Mouse (Mus musculus): ENCODE data around the gene Rem1.

Gene Rem1

DNA sequence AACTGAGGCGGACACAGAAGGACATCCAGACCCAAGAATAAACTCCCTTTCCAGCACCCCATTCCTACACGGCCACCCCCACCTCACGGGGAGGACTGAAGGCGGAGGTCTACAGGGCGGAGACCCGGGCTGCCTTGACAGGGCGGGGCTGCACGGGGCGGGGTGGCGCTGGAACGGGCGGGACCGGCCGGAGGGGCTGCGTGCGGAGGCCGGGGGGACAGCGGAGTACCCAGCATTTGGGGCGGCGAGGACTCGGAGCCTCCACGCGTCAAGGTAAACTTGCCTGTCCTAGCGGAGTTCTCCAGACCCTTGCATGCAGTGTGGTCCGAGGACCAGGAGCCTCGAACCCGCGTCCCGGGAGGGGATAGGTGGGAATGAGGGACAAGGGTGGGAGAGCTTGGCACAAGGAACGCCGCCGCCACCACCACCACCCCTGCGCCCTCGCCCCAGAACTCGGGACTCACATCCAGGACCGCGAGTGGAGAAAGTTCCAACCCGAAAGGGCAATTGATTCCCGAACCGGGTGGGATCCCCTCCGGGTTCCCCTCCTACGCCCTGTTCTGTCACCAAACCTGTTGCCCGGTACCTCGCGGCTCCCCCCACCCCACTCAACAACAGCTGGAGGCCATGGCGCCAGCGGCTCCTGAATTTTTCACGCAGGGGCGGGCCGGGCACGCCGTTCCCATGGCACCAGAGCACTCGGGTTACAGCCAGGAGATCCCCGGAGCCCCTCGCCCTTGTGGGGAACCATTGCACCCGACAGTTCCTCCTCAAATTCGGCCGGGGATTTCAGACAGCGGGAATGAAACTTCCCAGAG is at the start of gene Rem1:
TSS of gene Rem1 (plus strand) at position 178 of the 818 bp plus-strand sequence.
- no peak for DNase-seq

DNA sequence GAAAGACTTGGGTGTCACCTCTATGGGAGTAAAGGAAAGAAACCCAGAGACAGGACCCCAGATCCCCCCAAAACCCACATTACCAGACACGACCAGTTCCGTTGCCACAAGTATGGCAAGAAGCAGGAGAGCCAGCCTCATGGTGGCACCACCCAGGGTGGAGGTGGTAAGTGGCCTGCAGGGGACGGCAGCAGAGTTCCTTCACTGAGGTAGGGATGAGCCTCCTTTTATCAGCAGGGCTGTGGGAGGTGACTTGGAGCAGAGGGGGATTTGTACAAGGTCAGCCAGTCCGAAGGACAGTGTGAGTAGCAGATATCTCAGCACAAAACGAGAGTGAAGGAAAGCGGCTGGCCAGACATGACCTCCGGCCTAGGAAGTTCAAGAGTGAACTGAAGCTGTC is 46.6 kb upstream of the Rem1 start, which contains the start of gene Defb19:
TSS of gene Defb19 (minus strand) at position 206 of the 400 bp plus-strand sequence.
- no peak for DNase-seq

DNA sequence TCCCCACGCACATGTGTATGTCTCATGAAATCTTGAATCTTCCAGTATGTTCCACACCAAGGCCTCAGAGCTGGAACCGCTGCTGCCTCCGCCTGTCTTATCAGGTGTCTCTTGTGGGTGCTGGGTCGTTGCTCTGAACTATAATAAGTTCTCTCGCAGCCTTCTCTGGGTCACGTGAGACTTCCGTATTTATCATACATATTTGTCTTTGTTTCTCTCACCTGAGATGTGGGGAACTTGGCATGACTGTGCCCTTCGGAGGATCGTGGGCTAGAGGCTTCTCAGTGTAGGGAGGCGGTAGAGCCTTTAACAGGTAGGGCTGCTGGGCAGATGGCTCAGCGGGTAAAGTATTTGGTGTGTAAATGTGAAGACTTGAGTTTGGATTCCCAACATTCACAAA is 46.1 kb upstream of the Rem1 start:
- no peak for DNase-seq

DNA sequence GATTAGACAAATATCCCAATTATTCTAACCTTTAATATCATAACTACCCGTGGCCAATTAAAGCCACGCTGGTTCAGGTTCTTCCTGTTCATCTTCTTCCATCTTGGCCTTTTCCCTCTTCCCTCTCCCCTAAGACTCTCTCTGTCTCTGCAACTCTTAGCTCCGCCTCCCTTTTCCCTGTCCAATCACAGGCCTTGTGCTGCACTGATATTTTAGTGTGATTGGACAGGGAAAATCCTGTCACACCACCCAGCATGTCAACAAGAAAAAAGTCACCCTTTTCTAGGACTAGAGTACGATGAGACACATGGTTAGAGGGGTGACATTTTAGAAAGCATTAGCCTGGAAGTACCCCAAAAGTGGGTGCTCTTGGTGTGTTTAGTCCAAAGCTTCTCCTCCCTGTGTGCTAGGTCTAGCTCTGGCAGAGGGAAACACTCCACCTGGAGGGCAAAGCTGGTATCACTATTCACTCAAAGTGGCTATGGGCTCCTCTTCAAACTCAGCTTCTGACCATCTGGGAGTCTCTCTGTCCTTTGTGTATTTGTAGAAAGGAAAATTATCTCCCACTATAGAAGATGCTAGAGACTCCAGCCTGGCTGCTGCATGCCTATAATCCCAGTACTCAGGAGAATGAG is 39.7 kb upstream of the Rem1 start:
- peak; percentile 29 to 39 for DNase-seq

DNA sequence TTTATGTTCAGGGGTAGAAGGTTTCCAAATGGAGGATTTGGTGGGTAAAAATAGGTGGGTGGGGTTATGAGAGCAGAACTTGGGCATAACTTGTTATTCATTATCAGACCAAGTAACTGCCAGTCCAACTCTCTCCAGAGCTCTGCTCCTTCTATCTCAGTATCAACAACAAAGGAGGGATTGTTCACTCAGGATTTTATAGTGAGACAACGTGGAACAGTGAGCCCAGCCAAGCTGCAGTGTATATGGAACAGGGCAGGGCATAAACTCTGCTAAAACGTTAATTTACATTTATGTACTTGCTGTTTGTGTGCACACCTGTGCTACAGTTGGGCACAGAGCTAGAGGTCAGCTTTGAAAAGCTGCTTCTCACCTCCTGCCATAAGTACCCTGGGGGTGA is 38.3 kb upstream of the Rem1 start:
- DNase-seq, result no peak

DNA sequence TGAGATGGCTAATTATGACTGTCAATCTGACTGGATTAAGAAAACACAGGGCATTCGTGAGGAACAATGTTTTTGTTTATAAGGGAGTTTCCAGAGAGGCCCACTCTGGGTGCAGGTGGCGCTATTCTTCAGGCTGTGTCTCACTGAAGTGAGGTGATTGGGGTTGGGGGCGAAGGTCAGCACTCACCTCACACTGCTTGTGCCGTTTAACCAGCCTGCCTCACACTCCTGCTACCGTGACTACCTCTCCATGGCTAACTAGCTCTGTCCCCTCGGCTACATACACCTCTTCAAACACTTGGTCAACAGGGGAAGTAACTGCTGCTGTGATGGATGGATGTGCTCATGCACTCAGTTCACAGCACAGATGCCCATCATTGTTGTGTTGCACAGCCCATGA is 37.7 kb upstream of the Rem1 start:
- no peak for DNase-seq

DNA sequence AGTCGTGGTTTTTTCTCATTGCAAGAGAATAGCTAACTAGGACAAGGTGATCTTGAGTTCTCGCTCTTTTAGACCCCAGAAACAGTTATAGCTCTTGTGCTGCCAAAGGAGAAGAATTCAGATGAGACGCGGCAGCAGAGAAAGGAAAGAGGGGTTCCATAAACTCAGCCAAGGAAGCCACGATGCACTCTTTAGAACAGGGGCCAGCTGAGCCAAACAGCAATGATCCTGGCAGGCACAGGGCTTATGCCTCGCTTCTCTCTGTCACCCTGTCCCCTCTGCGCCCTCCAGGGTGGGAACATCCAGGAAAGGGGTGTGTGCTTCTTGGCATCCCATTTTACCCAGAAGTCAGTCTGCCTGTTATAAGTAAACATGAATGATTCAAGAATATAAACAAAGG is 27.5 kb upstream of the Rem1 start, which contains the start of gene Defb45:
TSS of gene Defb45 (minus strand) at position 101 of the 400 bp plus-strand sequence.
- no peak for DNase-seq

DNA sequence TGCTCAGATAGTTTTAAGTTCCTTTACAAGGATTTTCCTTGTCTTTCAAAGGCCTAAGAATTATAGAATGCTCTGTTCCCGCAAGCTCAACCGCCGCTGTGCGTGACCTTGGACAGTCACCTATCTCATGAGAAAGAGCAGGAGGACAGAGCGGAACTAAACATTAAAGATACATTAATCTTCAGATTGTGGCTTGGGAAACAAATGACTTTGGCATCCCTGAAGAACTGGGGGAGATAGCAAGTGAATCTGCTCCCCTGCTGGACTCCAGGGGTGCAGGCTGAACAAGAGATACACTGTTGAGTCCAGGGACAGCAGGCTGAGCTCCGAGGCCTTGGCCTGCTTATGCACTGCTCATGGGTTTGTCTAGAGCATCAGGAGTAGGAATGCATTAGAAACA is 26.7 kb upstream of the Rem1 start:
- DNase-seq, result no peak

DNA sequence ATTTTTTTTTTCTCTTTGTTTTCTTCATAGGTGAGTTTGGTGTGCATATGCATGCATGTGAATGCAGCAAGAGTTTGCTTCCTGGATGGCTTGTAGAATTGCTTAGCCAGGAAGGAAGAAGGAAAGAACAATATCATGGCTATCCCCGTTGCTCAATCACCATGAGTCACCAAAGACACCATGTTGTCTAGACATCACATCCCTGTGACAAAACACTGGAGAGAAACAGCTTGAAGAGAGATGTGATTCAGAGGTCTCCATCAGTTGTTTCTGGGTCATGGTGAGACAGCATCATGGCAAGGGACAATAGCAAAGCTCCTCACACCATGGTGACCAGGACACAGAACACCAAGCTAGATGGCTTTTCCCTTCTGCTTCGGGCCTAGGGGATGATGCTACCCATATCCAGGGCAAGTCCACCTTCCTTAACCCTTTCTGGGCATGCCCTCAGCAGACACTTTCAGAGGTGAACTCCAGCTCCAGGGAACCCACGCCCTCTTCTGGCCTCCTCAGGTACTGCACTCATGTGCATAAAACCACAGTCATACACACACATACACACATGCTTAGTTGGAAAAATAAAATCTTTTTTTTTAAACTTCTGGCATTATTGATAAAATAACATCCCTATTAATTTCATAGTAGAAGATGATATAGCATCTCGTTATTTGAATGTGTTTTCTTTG is 25.3 kb upstream of the Rem1 start:
- DNase-seq, result no peak

DNA sequence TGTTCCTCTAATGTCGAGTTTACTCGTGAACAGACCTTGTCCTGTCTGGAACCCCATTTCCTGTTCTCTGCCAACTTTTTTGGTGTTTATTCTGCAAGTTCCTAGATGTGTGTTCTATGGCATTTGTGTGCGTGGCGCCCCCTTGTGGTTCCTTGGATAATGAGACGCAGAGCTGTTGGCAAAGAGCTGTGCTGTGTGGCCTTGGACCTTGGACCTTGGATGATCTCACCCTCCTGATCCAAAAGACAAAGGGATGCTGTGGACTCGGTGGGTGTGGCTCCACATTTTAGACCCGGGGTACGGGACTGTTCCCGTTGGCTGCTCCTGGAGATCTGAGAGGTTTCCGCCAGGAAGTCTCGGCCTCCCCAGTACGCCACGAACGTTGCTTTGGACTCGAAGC is 22.7 kb upstream of the Rem1 start, which contains the start of gene Defb36:
TSS of gene Defb36 (plus strand) at position 271 of the 400 bp plus-strand sequence.
- DNase-seq, result peak; percentile 40 to 43

DNA sequence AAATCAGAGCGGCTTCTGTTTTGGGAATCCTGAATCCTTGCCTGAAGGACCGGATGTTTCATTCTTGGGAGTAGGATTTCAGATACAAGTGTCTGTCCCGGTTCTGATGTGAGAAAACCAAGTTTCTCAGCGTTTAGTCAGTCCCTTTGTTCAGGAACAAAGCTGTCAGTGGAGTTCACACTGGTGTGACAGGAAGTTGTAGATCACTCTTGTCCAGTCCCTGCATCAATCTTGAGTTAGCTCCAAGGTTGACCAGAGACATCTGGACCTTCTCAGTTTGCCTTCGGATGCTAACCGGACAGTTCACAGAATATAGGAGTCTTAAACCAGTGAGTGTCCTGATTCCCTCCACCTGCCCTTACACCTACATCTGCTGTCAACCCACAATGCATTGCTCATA is 19.0 kb upstream of the Rem1 start:
- DNase-seq, result no peak

DNA sequence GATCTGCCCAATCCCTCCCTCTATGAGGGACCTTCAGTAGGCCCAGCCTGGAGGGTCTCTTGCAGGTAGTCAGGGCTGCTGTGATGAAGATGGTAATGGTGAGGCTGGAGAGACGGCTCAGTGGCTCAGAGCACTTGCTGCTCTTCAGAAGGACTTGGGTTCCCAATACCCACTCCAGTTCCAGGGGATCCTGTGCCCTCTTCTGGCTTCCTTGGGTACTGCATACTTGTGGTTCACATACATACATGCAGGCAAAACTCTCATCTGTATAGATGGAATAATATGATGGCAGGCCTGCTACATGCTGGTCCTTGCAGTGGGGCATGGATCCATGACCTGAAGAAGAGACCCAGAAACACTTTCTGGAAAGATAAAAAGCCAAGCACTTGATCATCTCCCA is 18.0 kb upstream of the Rem1 start:
- no peak for DNase-seq

DNA sequence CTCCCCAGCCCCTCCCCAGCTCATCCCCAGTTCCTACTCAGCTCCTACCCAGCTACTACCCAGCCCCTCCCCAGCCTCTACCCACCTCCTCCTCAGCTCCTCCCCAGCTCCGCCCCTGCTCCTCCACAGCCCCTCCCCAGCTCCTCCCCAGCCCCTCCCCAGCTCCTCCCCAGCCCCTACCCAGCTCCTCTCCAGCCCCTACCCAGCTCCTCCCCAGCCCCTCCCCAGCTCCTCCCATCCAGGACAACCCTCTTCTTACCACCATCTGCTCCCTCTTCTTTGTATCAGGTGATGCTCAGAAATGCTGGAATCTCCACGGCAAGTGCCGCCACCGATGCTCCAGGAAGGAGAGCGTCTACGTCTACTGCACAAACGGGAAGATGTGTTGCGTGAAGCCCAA is 14.6 kb upstream of the Rem1 start:
- DNase-seq, result peak; percentile 20 to 57

DNA sequence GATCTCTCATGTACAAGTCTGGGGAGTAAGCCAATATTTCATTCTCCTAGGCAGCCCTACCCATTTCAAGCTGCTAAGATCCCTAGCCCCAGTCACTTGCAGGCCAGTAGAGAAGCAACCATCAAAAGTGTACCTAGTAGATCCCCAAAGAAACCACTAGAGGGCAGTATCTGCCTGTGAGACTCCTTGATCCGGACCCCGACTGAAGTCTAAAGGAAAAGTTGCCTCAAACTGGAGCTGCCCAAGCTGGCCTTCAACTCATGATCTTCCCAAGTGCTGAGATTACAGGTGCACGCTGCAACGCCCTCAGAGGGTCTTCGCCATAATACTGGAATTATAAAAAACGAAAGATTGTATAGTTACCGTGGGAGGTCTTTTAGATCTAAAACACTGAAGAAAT is 11.2 kb upstream of the Rem1 start:
- DNase-seq, result peak; percentile 71 to 85

DNA sequence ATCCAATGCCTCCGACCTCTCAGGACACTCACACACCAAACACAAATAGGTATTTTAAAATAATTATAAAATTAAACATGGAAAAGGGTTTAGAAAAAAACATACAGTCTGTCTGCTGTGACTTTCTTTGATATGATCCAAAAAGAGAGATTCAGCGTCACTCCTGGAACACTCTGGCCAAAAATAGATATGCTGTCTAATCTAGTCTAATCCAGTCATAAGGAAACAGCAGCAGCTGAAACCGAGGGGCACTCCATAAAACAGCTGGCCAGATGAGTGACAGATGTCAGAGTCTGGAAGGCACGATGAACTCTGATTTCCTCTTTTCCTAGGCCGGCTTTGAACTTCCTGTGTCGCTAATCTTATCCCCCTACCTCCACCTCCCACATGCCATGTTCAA is 10.3 kb upstream of the Rem1 start:
- no peak for DNase-seq

DNA sequence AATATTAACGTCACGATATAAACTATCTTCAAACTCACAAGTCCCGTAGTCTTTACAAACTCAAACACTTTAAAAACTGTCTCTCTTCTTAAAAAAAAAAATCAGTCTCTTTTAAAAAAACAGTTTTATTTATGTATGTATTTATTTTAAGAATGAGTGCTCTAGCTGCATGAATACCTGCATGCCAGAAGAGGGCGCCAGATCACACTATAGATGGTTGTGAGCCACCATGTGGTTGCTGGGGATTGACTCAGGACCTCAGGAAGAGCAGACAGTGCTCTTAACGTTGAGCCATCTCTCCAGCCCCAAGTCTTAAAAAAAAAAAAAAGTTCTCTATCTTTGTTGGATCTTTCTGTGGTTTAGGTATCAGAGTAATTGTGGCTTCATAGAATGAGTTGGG is 9.4 kb upstream of the Rem1 start:
- peak in 1 of 2 experiments; percentile 38 for DNase-seq

DNA sequence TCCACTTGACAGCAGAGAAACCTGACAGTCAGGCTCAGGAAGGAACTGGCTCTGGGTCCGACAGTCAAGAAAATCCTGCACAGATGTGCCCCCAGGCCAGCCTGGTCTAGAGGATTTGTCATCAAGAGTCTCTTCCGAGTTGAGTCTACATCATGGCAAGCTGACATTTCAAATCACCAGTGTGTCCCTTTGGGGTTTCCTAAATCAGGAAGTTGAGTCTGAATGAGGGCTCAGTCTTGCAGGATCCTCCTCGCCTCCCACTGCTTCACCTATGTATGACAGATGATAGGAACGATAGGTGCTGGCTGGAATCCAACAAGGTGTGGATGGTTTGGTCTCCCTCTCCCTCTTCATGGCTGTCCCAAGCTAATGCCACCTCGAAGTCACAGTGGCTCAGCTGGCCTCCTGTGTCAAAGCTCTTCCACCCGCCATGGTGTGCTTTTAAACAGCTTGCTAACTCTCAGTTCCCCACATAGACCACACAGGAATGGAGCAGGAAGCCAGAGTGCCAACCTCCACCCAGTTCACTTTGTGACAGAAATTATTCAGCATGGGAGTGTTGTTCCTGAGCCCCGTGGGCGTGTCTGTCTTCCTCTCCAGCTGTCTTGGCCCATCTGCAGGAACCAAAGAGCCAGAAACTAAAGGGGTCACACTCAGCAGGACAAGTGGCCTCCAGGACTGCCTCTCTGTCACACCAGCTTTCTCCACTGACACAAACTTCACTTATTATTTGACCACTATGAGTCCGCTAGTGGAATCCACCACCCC is 6.2 kb upstream of the Rem1 start:
- no peak for DNase-seq

DNA sequence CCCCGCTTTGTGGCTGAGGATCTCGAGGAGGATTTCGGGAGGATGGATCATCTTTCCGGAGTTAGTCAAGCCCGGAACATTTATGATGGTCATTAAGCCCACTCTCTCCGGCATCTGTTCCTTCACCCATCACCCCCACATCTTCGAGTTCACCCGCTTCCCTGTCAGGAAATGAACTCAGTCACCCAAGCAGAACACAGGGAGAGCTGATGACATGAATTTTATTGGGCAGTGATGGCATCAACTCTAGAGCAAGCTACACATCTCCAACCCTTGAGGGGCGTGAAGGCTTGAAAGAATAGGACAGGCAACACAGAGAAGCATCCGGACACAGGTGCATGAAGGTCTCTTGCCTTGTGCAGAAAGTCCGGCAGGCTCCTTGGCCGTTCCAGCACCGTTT is 4.6 kb upstream of the Rem1 start:
- no peak for DNase-seq

DNA sequence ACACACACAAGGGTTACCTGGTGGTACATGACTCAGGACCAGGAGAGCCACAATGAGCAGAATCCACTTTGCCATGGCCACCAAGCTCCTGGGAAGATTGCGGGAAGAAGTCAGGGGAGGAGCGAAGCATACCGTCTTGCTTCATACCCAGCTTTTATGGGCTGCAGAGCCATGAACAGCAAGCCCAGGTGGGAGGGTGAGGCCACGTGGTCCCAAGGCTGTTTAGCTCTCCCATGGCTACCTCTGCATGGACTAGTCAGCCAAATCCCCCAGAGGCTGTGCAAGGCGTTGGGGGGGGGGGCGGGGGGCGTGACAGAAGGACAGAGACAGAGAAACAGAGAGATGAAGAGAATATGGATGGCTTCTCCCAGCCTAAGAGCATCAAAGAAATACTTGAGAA is 3.8 kb upstream of the Rem1 start, which contains the start of gene Defb25:
TSS of gene Defb25 (minus strand) at position 101 of the 400 bp plus-strand sequence.
- no peak for DNase-seq

DNA sequence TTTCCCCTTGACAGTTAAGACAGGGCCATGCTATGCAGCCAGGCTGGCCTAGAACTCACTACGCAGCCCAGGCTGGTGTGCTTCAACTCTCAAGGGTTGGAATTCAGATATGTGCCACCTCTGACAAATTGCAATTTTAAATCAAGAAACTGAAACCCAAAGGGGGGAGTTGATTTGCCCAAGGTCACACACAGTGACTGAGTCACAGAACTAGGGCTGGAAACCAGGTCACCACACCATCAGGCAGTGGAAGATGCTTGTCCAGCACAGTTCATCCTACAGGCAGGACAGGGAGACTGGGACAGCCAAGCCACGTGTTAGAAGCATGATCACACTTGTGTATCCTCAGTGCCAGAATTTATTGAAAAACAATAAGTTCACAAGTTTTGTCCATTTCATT is 2.2 kb upstream of the Rem1 start:
- DNase-seq, result no peak

DNA sequence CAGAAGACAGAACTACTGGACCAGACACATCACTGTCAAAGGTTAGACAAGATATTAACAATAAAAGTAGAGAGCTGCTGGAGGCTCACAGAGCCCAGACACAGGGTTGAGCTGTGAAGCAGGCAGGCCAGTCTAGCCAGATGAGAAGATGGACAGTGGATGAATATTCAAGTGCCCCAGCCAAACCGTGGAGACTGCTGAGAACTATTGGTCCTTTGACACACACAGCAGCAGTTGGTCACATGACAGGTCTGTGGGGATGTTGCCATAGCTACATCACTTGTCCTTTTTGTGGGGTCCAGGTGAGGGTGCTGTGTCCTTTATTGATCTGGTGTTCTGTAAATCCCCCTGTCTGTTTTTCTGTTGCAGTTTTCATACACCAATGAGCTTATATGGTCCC is 1.5 kb upstream of the Rem1 start:
- DNase-seq, result no peak

DNA sequence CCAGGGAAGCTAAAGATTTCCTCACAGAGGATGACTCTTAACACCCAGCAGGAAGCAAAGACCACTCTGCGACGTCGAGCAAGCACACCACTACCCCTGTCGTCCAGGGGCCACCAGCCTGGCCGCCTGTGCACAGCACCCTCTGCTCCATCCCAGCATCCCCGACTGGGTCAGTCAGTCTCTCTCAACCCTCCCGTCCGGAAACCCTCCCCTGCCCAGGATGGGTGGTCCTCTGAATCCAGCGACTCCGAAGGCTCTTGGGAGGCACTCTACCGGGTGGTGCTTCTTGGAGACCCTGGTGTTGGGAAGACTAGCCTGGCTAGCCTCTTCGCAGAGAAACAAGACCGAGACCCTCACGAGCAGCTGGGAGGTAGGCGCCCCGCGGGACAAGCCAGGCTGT is 1.3 kb downstream of the Rem1 start:
- no peak for DNase-seq

DNA sequence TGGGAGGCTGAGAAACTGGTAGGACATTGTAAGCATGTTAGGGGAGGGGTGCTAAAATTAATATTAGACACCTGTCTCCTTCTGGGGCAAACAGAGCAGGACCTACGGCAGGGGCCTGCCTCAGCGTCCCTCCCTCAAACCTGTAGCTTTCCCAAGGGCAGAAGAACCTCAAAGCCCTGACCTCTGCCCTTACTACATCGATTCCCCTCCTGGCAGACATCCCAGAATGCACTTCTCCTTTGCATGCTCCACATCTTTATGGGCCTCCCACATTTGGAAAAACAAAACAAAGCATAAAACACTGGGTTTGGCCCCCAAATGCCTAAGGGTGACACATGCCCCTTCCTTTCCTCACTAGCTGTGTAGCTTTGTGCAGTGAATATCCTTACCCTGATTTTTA is 2.5 kb downstream of the Rem1 start:
- no peak for DNase-seq
